Mouse (Mus musculus) stomach, embryonic 14.5 days (tissue): ENCODE measurements around the gene Kat7. TPM values are rescaled to one million over a fixed set of nuclear protein-coding genes. Genes with fewer than 3 reads are reported as not detected.

Source experiments
- ATAC-seq: fragments of 200-750 bp; cut with Nextera tagmentation; 2 replicates; pipeline ENCODE4 v1.8.0; 2017; ENCODE audit warnings: low read depth, moderate TSS enrichment; ENCODE audit not compliant: insufficient number of reproducible peaks, insufficient read depth, low FRiP score
- H3K27ac ChIP-seq: fragments of 300-500 bp; sonication (generic); 2 replicates; pipeline ENCODE4 v1.5.1; 2014; ENCODE audit warnings: mild to moderate bottlenecking, low read length, moderate library complexity, mixed read lengths
- H3K27me3 ChIP-seq: fragments of 300-500 bp; sonication (generic); 2 replicates; pipeline ENCODE4 v1.6.1; 2014; ENCODE audit warnings: low read length, control low read depth, mixed read lengths; ENCODE audit not compliant: control insufficient read depth, insufficient read depth
- H3K36me3 ChIP-seq: fragments of 300-500 bp; sonication (generic); 2 replicates; pipeline ENCODE4 v1.6.1; 2014; ENCODE audit warnings: mild to moderate bottlenecking, control low read depth, low read length, moderate library complexity, mixed read lengths; ENCODE audit not compliant: control insufficient read depth, insufficient read depth
- H3K4me1 ChIP-seq: fragments of 300-500 bp; sonication (generic); 2 replicates; pipeline ENCODE4 v1.6.1; 2014; ENCODE audit warnings: low read length, control low read depth, mixed read lengths; ENCODE audit not compliant: control insufficient read depth, insufficient read depth
- H3K4me2 ChIP-seq: fragments of 300-500 bp; sonication (generic); replicated peaks from 2 replicates; pipeline ENCODE4 v1.6.1; 2014; ENCODE audit warnings: low read depth, low read length, control low read depth
- H3K4me3 ChIP-seq: fragments of 300-500 bp; sonication (generic); 2 replicates; pipeline ENCODE4 v1.5.1; 2014; ENCODE audit warnings: low read depth, low read length, control low read depth
- H3K9ac ChIP-seq: fragments of 300-500 bp; sonication (generic); replicated peaks from 2 replicates; pipeline ENCODE4 v1.6.1; 2014; ENCODE audit warnings: low read depth, mild to moderate bottlenecking, control low read depth, low read length, moderate library complexity, mixed read lengths
- H3K9me3 ChIP-seq: fragments of 300-500 bp; sonication (generic); 2 replicates; pipeline ENCODE4 v1.6.1; 2016; ENCODE audit warnings: low read depth, low read length, control low read depth; ENCODE audit not compliant: control insufficient read depth
- WGBS: fragments of 180-500 bp; shearing (Covaris S2); extraction: QIAGEN DNeasy Blood & Tissue Kit; methylation state at CpG from one replicate; pipeline ENCODE4 v1.1.7; 2014; 5-methylcytosine and 5-hydroxymethylcytosine counted together
- polyA plus RNA-seq: library from polyadenylated mRNA; unstranded; fragments of >200 nt; fragmentation: Nextera tagmentation; extraction: Ambion mirVana; gene quantifications from 2 replicates; pipeline ENCODE4 v1.2.1, GENCODE M21; 2014

Gene Kat7
- polyA plus RNA-seq, 1 experiment from 2014 or later = 60.8 TPM

- no peak overlapping the region for H3K4me3 ChIP-seq
- H3K36me3 ChIP-seq = peaks cover 5% of the 10 kb centered on the region
- H3K4me2 ChIP-seq = no peak overlapping the region
- no peak overlapping the region for H3K9ac ChIP-seq
- 91% methylated on average over 2 of the region's 2 CpGs for WGBS
- no peaks in the 10 kb centered on the region for H3K9me3 ChIP-seq
- H3K27ac ChIP-seq = no peak overlapping the region
- no peak for ATAC-seq
- H3K4me1 ChIP-seq = peaks cover 9% of the 10 kb centered on the region
- no peaks in the 10 kb centered on the region for H3K27me3 ChIP-seq
Measured at GRCm38 (mm10) chr11:95352686-95353085, 42.6 kb upstream of the Kat7 start.

GRCm38 (mm10) chr11:95350960-95351359 is 40.9 kb upstream of the Kat7 start:
- WGBS = 66% methylated on average over 3 of the region's 3 CpGs

GRCm38 (mm10) chr11:95350289-95350688 is 40.2 kb upstream of the Kat7 start:
- no peak overlapping the region for H3K4me3 ChIP-seq
- H3K4me2 ChIP-seq = no peak overlapping the region
- no peak for ATAC-seq
- H3K9ac ChIP-seq = no peak overlapping the region
- 56% methylated on average over 6 of the region's 6 CpGs for WGBS
- H3K27ac ChIP-seq = no peak overlapping the region
- H3K27me3 ChIP-seq = no peaks in the 10 kb centered on the region
- peaks cover 7% of the 10 kb centered on the region; the same call in 1 of the 2 replicates for H3K4me1 ChIP-seq
- no peaks in the 10 kb centered on the region for H3K9me3 ChIP-seq
- peaks cover 12% of the 10 kb centered on the region for H3K36me3 ChIP-seq

More at GRCm38 (mm10) chr11:95350960-95351359, 40.9 kb upstream of the Kat7 start:
- H3K4me1 ChIP-seq = peaks cover 7% of the 10 kb centered on the region; the same call in 1 of the 2 replicates
- no peak overlapping the region; the same call in 1 of the 2 replicates for H3K27ac ChIP-seq
- H3K27me3 ChIP-seq = no peaks in the 10 kb centered on the region
- no peak overlapping the region for H3K9ac ChIP-seq
- no peaks in the 10 kb centered on the region for H3K9me3 ChIP-seq
- H3K4me3 ChIP-seq = no peak overlapping the region
- no peak overlapping the region for H3K4me2 ChIP-seq
- no peak for ATAC-seq
- H3K36me3 ChIP-seq = peaks cover 12% of the 10 kb centered on the region

- peaks cover 15% of the 10 kb centered on the region; the same call in 1 of the 2 replicates for H3K4me1 ChIP-seq
- no peaks in the 10 kb centered on the region for H3K9me3 ChIP-seq
- H3K36me3 ChIP-seq = peaks cover 12% of the 10 kb centered on the region
- no peak overlapping the region for H3K4me2 ChIP-seq
- WGBS = 63% methylated on average over 2 of the region's 2 CpGs
- H3K27me3 ChIP-seq = no peaks in the 10 kb centered on the region
- no peak overlapping the region for H3K4me3 ChIP-seq
- ATAC-seq = no peak
- H3K27ac ChIP-seq = no peak overlapping the region
- no peak overlapping the region for H3K9ac ChIP-seq
Measured at GRCm38 (mm10) chr11:95344181-95344580, 34.1 kb upstream of the Kat7 start.

- ATAC-seq = no peak
Measured at GRCm38 (mm10) chr11:95343180-95343579, 33.1 kb upstream of the Kat7 start.

GRCm38 (mm10) chr11:95340664-95341063 is 30.6 kb upstream of the Kat7 start:
- no peak overlapping the region for H3K9ac ChIP-seq
- H3K36me3 ChIP-seq = no peaks in the 10 kb centered on the region
- H3K27me3 ChIP-seq = no peaks in the 10 kb centered on the region
- no peak overlapping the region for H3K4me3 ChIP-seq
- ATAC-seq = no peak
- no peaks in the 10 kb centered on the region for H3K9me3 ChIP-seq
- no peak overlapping the region for H3K27ac ChIP-seq
- 47% methylated on average over 5 of the region's 5 CpGs for WGBS
- H3K4me2 ChIP-seq = no peak overlapping the region
- H3K4me1 ChIP-seq = peaks cover 34% of the 10 kb centered on the region

More at GRCm38 (mm10) chr11:95343180-95343579, 33.1 kb upstream of the Kat7 start:
- Histone ChIP-seq H3K27ac (no peak overlapping the region), H3K9me3 (no peaks in the 10 kb centered on the region), H3K36me3 (peaks cover 7% of the 10 kb centered on the region), H3K4me3 (no peak overlapping the region), H3K4me2 (no peak overlapping the region), H3K9ac (no peak overlapping the region), H3K27me3 (no peaks in the 10 kb centered on the region), H3K4me1 (peaks cover 25% of the 10 kb centered on the region)
- 65% methylated on average over 4 of the region's 4 CpGs for WGBS

GRCm38 (mm10) chr11:95340259-95340658 is 30.2 kb upstream of the Kat7 start:
- H3K27me3 ChIP-seq = no peaks in the 10 kb centered on the region
- no peaks in the 10 kb centered on the region for H3K9me3 ChIP-seq
- H3K4me3 ChIP-seq = no peak overlapping the region
- no peaks in the 10 kb centered on the region for H3K36me3 ChIP-seq
- H3K4me2 ChIP-seq = no peak overlapping the region
- peaks cover 34% of the 10 kb centered on the region for H3K4me1 ChIP-seq
- no peak for ATAC-seq
- 80% methylated on average over 1 of the region's 1 CpGs for WGBS
- H3K27ac ChIP-seq = no peak overlapping the region
- no peak overlapping the region for H3K9ac ChIP-seq

GRCm38 (mm10) chr11:95339471-95340021 is 29.5 kb upstream of the Kat7 start:
- WGBS = 12% methylated on average over 14 of the region's 14 CpGs
- Histone ChIP-seq H3K9ac (no peak overlapping the region), H3K27ac (peak overlapping the region; percentile 52; the same call in 1 of the 2 replicates), H3K4me3 (peak overlapping the region; percentile 11), H3K36me3 (no peaks in the 10 kb centered on the region), H3K4me1 (peaks cover 34% of the 10 kb centered on the region), H3K9me3 (no peaks in the 10 kb centered on the region), H3K27me3 (no peaks in the 10 kb centered on the region), H3K4me2 (peak overlapping the region; percentile 37)
- ATAC-seq = no peak

- no peak overlapping the region for H3K27ac ChIP-seq
- H3K4me2 ChIP-seq = peak overlapping the region; percentile 66
- H3K4me3 ChIP-seq = peak overlapping the region; percentile 92
- 22% methylated on average over 9 of the region's 9 CpGs for WGBS
- ATAC-seq = no peak
- no peaks in the 10 kb centered on the region for H3K27me3 ChIP-seq
- peaks cover 24% of the 10 kb centered on the region for H3K4me1 ChIP-seq
- H3K36me3 ChIP-seq = no peaks in the 10 kb centered on the region
- no peaks in the 10 kb centered on the region for H3K9me3 ChIP-seq
- peak overlapping the region; percentile 79; the same call in 1 of the 2 replicates for H3K9ac ChIP-seq
Measured at GRCm38 (mm10) chr11:95337846-95338342, 27.8 kb upstream of the Kat7 start.
